In genomic region chr19:29241581-29241980, GRCm38 (mm10) we compare ENCODE assay signal across 10 mouse cellular contexts. TPM values are rescaled to one million over a fixed set of nuclear protein-coding genes. Genes with fewer than 3 reads are reported as not detected.
DNase-seq lines count a peak whose midpoint lies in the region; ATAC-seq and TF ChIP-seq lines count a peak whose summit lies in the region.
"Had no signal": no experiment of that assay in that cellular context is flagged by ENCODE, and none has a peak within 500 bp of the region (broad histone marks: within the 10 kb centered on the region; RNA-seq: fewer than 3 reads in every experiment).

No protein-coding gene starts in this region.

- WGBS in intestine, embryonic 16.5 days, result 60% methylated on average over 10 of the region's 10 CpGs
- WGBS in embryonic facial prominence, embryonic 10.5 days, result 71% methylated on average over 10 of the region's 10 CpGs

- H3K79me2 ChIP-seq in MEL (ENCODE audit: control insufficient read depth, insufficient read depth, low read length, poor library complexity), result no peaks in the 10 kb centered on the region

- H3K27me3 ChIP-seq in MEL (ENCODE audit: control insufficient read depth in 1 of 2, insufficient read depth in 2 of 2, low read length in 2 of 2), result no peaks in the 10 kb centered on the region
- no peaks in the 10 kb centered on the region for H3K27me3 ChIP-seq in intestine, embryonic 16.5 days (replicated peaks; ENCODE audit: control insufficient read depth, insufficient read depth, low read length)
- H3K27me3 ChIP-seq in embryonic facial prominence, embryonic 10.5 days (replicated peaks; ENCODE audit: low read depth, poor library complexity, severe bottlenecking), result no peaks in the 10 kb centered on the region
- H3K27me3 ChIP-seq: hindbrain, embryonic 13.5 days; kidney, embryonic 15.5 days had no signal

- H3K9me3 ChIP-seq in MEL (replicated peaks; ENCODE audit: insufficient read depth, low read length), result no peaks in the 10 kb centered on the region
- no peaks in the 10 kb centered on the region for H3K9me3 ChIP-seq in intestine, embryonic 16.5 days (ENCODE audit: control insufficient read depth, low read length)
- H3K9me3 ChIP-seq in embryonic facial prominence, embryonic 10.5 days, result no peaks in the 10 kb centered on the region
- H3K9me3 ChIP-seq: hindbrain, embryonic 13.5 days; kidney, embryonic 15.5 days had no signal

- peak overlapping the region; percentile 21 to 32 for H3K4me3 ChIP-seq in MEL (ENCODE audit: control insufficient read depth in 1 of 2, insufficient read depth in 1 of 2, low read depth in 2 of 2, low read length in 2 of 2)
- no peak overlapping the region for H3K4me3 ChIP-seq in intestine, embryonic 16.5 days (ENCODE audit: low read length)
- H3K4me3 ChIP-seq in embryonic facial prominence, embryonic 10.5 days, result no peak overlapping the region
- H3K4me3 ChIP-seq: hindbrain, embryonic 13.5 days; kidney, embryonic 15.5 days had no signal

- no peak for TF ChIP-seq EP300 in MEL (IDR thresholded peaks at IDR 0.05; ENCODE audit: low read depth in 1 of 2, low read length in 2 of 2)

- H3K4me1 ChIP-seq in MEL (ENCODE audit: control insufficient read depth in 1 of 2, insufficient read depth in 2 of 2, low read length in 2 of 2), result peaks cover 26 to 38% of the 10 kb centered on the region in 2 experiments
- H3K4me1 ChIP-seq in intestine, embryonic 16.5 days (ENCODE audit: control insufficient read depth, insufficient read depth, low read length), result peaks cover 22% of the 10 kb centered on the region
- peaks cover 30% of the 10 kb centered on the region for H3K4me1 ChIP-seq in embryonic facial prominence, embryonic 10.5 days

- peaks cover 0 to 37% of the 10 kb centered on the region in 2 experiments; a peak in 2 of 4 replicates for H3K36me3 ChIP-seq in MEL (ENCODE audit: control insufficient read depth in 1 of 2, insufficient read depth in 2 of 2, low read length in 2 of 2)
- no peaks in the 10 kb centered on the region for H3K36me3 ChIP-seq in intestine, embryonic 16.5 days (ENCODE audit: control insufficient read depth, insufficient read depth, low read length)
- no peaks in the 10 kb centered on the region for H3K36me3 ChIP-seq in embryonic facial prominence, embryonic 10.5 days (replicated peaks)
- H3K36me3 ChIP-seq: hindbrain, embryonic 13.5 days; kidney, embryonic 15.5 days had no signal

- H3K4me2 ChIP-seq in intestine, embryonic 16.5 days (ENCODE audit: low read depth, low read length), result no peak overlapping the region; the same call in 1 of the 2 replicates
- H3K4me2 ChIP-seq: hindbrain, embryonic 13.5 days; kidney, embryonic 15.5 days had no signal

- TF ChIP-seq RAD21 in MEL (IDR thresholded peaks at IDR 0.05; ENCODE audit: low read depth, low read length), result no peak

- peak in 1 of 2 experiments; percentile 36; a peak in 1 of 4 replicates for TF ChIP-seq POLR2A in MEL (IDR thresholded peaks at IDR 0.05; ENCODE audit: control insufficient read depth in 1 of 2, insufficient read depth in 1 of 2, low read depth in 1 of 2, low read length in 2 of 2, poor library complexity in 1 of 2)

- TF ChIP-seq CTCF in MEL (IDR thresholded peaks at IDR 0.05 in 2 of 3, conservative IDR thresholded peaks at IDR 0.05 in 1 of 3; ENCODE audit: control insufficient read depth in 1 of 3, insufficient read depth in 1 of 3, low read depth in 2 of 3, low read length in 3 of 3, poor library complexity in 1 of 3, severe bottlenecking in 1 of 3), result no peak

- ATAC-seq in intestine, embryonic 16.5 days, result peak; percentile 84
- peak; percentile 85 for ATAC-seq in megakaryocyte progenitor cell, adult 5-6 weeks (replicated peaks; ENCODE audit: poor library complexity)

- DNase-seq in 3T3-L1 (ENCODE audit: low read depth, low spot score) (peak; percentile 70), MEL (ENCODE audit: low read depth, low spot score) (peak; percentile 97)
- DNase-seq in spleen, postnatal 14 days (ENCODE audit: low spot score in 2 of 2), result no peak
- no peak for DNase-seq in embryonic facial prominence, embryonic 10.5 days (ENCODE audit: low spot score)
- no peak for DNase-seq in cerebellum, adult 9-10 months
- DNase-seq: thymus, postnatal 4 days had no signal

- peak overlapping the region; percentile 60 for H3K27ac ChIP-seq in MEL (ENCODE audit: control insufficient read depth, low read depth, low read length)
- no peak overlapping the region for H3K27ac ChIP-seq in intestine, embryonic 16.5 days (ENCODE audit: low read length)
- H3K27ac ChIP-seq in embryonic facial prominence, embryonic 10.5 days (replicated peaks), result no peak overlapping the region
- H3K27ac ChIP-seq: hindbrain, embryonic 13.5 days; kidney, embryonic 15.5 days had no signal

- peak overlapping the region; percentile 38 for H3K9ac ChIP-seq in MEL (ENCODE audit: control insufficient read depth, low read depth, low read length, poor library complexity, severe bottlenecking)
- no peak overlapping the region for H3K9ac ChIP-seq in intestine, embryonic 16.5 days (ENCODE audit: low read depth, low read length)
- H3K9ac ChIP-seq: hindbrain, embryonic 13.5 days; kidney, embryonic 15.5 days had no signal

TF ChIP-seq in MEL, 35 proteins besides CTCF, POLR2A, EP300 and RAD21:
- TF ChIP-seq SMC3 (IDR thresholded peaks at IDR 0.05; ENCODE audit: low read depth, low read length), result no peak
- TF ChIP-seq GATA1 (IDR thresholded peaks at IDR 0.05; ENCODE audit: low read depth, low read length), result peak; percentile 83
- no peak for TF ChIP-seq POLR2AphosphoS5 (IDR thresholded peaks at IDR 0.05; ENCODE audit: borderline replicate concordance, low read depth, low read length)
- TF ChIP-seq SIN3A (IDR thresholded peaks at IDR 0.05; ENCODE audit: low read length), result no peak
- no peak for TF ChIP-seq KAT2A (conservative IDR thresholded peaks at IDR 0.05; ENCODE audit: low read depth, low read length)
- peak; percentile 62 for TF ChIP-seq TAL1 (IDR thresholded peaks at IDR 0.05; ENCODE audit: low read length)
- TF ChIP-seq HCFC1 (IDR thresholded peaks at IDR 0.05; ENCODE audit: low read depth, low read length), result no peak
- TF ChIP-seq TBP (IDR thresholded peaks at IDR 0.05; ENCODE audit: low read depth, low read length), result no peak; the same call in 1 of the 2 replicates
- TF ChIP-seq USF2 (IDR thresholded peaks at IDR 0.05; ENCODE audit: borderline replicate concordance in 1 of 2, insufficient read depth in 1 of 2, low read depth in 1 of 2, low read length in 2 of 2), result no peak
- 0 out of 2 replicates have a peak, but pooled peaks have one; percentile 3 for TF ChIP-seq UBTF (IDR thresholded peaks at IDR 0.05; ENCODE audit: borderline replicate concordance, insufficient read depth, low read depth, low read length)
- no peak for TF ChIP-seq ZKSCAN1 (IDR thresholded peaks at IDR 0.05; ENCODE audit: low read depth, low read length)
- no peak for TF ChIP-seq USF1 (IDR thresholded peaks at IDR 0.05; ENCODE audit: low read depth, low read length)
- no peak for TF ChIP-seq TCF12 (IDR thresholded peaks at IDR 0.05; ENCODE audit: low read depth, low read length)
- no peak for TF ChIP-seq ETS1 (IDR thresholded peaks at IDR 0.05; ENCODE audit: low read depth, low read length)
TF ChIP-seq in MEL: peak in this region for 3.

RNA-seq across cellular contexts. Expression of gene Jak2, which starts 10.0 kb away (rescaled TPM):
- 26.4 and 32.8 TPM in 2 replicates for total RNA-seq in MEL (2012; rRNA removed)
- 10 to 100 TPM; 30.2 to 78.6 TPM for polyA plus RNA-seq in MEL (2012; ENCODE audit: insufficient read depth in 1 of 2, insufficient read length in 2 of 2, low read depth in 1 of 2, low replicate concordance in 2 of 2, missing spikeins in 1 of 2)
- polyA plus RNA-seq in intestine, embryonic 16.5 days (2015; fragmentation: Nextera tagmentation; extraction: Ambion mirVana), result 3.0 and 3.7 TPM in 2 replicates
- total RNA-seq in megakaryocyte progenitor cell, adult 5-6 weeks (2015), result 41.2 and 41.7 TPM in 2 replicates
- 36.7 and 43.8 TPM in 2 replicates for total RNA-seq in megakaryocyte progenitor cell, adult 5-6 weeks (2017)
- 6.7 and 6.9 TPM in 2 replicates for polyA plus RNA-seq in embryonic facial prominence, embryonic 10.5 days (2016; fragmentation: Nextera tagmentation; extraction: Ambion mirVana)

Comparison
In these comparisons a context has a peak if more than half of its experiments do, and no peak if none do; other contexts are left out.
1. DNase-seq: peak in 3T3-L1 (single experiment) and MEL (single experiment); none in spleen, postnatal 14 days (0 of 2), embryonic facial prominence, embryonic 10.5 days (single experiment) and cerebellum, adult 9-10 months (single experiment).
2. H3K4me3 ChIP-seq: peak in MEL (2 of 2); none in intestine, embryonic 16.5 days (single experiment) and embryonic facial prominence, embryonic 10.5 days (single experiment).